Mouse (Mus musculus) embryonic facial prominence, embryonic 15.5 days (tissue): Measurements from ENCODE around the gene Vmn1r15. TPM values are rescaled to one million over a fixed set of nuclear protein-coding genes. Genes with fewer than 3 reads are reported as not detected.

Experiments used
- ATAC-seq: fragments of 200-750 bp; cut with Nextera tagmentation; 2 replicates; pipeline ENCODE4 v1.8.0; 2017; ENCODE audit warnings: low read depth, moderate TSS enrichment; ENCODE audit not compliant: insufficient number of reproducible peaks, low FRiP score, low TSS enrichment
- H3K27ac ChIP-seq: fragments of 300-500 bp; sonication (generic); replicated peaks from 2 replicates; pipeline ENCODE4 v1.5.1; 2015; ENCODE audit warnings: mild to moderate bottlenecking, inconsistent platforms
- H3K27me3 ChIP-seq: fragments of 300-500 bp; sonication (generic); 2 replicates; pipeline ENCODE4 v1.6.1; 2015; ENCODE audit warnings: inconsistent platforms
- H3K36me3 ChIP-seq: fragments of 300-500 bp; sonication (generic); 2 replicates; pipeline ENCODE4 v1.6.1; 2015; ENCODE audit warnings: mild to moderate bottlenecking, inconsistent platforms
- H3K4me1 ChIP-seq: fragments of 300-500 bp; sonication (generic); 2 replicates; pipeline ENCODE4 v1.6.1; 2015; ENCODE audit warnings: inconsistent platforms
- H3K4me2 ChIP-seq: fragments of 300-500 bp; sonication (generic); replicated peaks from 2 replicates; pipeline ENCODE4 v1.6.1; 2015; ENCODE audit warnings: mild to moderate bottlenecking, inconsistent platforms
- H3K4me3 ChIP-seq: fragments of 300-500 bp; sonication (generic); replicated peaks from 2 replicates; pipeline ENCODE4 v1.5.1; 2015; ENCODE audit warnings: mild to moderate bottlenecking, inconsistent platforms
- H3K9ac ChIP-seq: fragments of 300-500 bp; sonication (generic); 2 replicates; pipeline ENCODE4 v1.6.1; 2015; ENCODE audit warnings: inconsistent platforms
- H3K9me3 ChIP-seq: fragments of 300-500 bp; sonication (generic); replicated peaks from 2 replicates; pipeline ENCODE4 v1.6.1; 2016; ENCODE audit warnings: inconsistent platforms
- WGBS: fragments of 180-500 bp; shearing (Covaris S2); methylation state at CpG from one replicate; pipeline ENCODE4 v1.1.7; 2015; 5-methylcytosine and 5-hydroxymethylcytosine counted together
- polyA plus RNA-seq: library from polyadenylated mRNA; unstranded; fragments of >200 nt; fragmentation: Nextera tagmentation; extraction: Ambion mirVana; gene quantifications from 2 replicates; pipeline ENCODE4 v1.2.1, GENCODE M21; 2015

Vmn1r15 gene
- not detected in 2 replicates for polyA plus RNA-seq

- 75% methylated on average over 1 of the region's 1 CpGs for WGBS
- H3K4me1 ChIP-seq, result no peaks in the 10 kb centered on the region
- no peaks in the 10 kb centered on the region for H3K27me3 ChIP-seq
- H3K9ac ChIP-seq, result no peak within 1 kb of the TSS
- H3K27ac ChIP-seq, result no peak within 1 kb of the TSS
- no peak within 1 kb of the TSS for H3K4me3 ChIP-seq
- no peak for ATAC-seq
- H3K36me3 ChIP-seq, result no peaks in the 10 kb centered on the region
- no peaks in the 10 kb centered on the region for H3K9me3 ChIP-seq
- H3K4me2 ChIP-seq, result no peak within 1 kb of the TSS
Observed at GRCm38 (mm10) chr6:57257652-57258051, at the start of gene Vmn1r15. TSS of gene Vmn1r15 (plus strand) at chr6:57257952.

- Histone ChIP-seq H3K4me2 (no peak within 1 kb of the TSS), H3K9ac (no peak within 1 kb of the TSS), H3K4me3 (no peak within 1 kb of the TSS), H3K36me3 (no peaks in the 10 kb centered on the region), H3K9me3 (no peaks in the 10 kb centered on the region), H3K27ac (no peak within 1 kb of the TSS), H3K27me3 (no peaks in the 10 kb centered on the region), H3K4me1 (no peaks in the 10 kb centered on the region)
- ATAC-seq, result no peak
- WGBS, result 87% methylated on average over 3 of the region's 3 CpGs
Observed at GRCm38 (mm10) chr6:57231386-57231785, 26.4 kb upstream of the Vmn1r15 start, which contains the start of gene Vmn1r14. TSS of gene Vmn1r14 (plus strand) at chr6:57231686.

- Histone ChIP-seq H3K4me3 (no peak overlapping the region), H3K27ac (no peak overlapping the region), H3K9me3 (no peaks in the 10 kb centered on the region), H3K4me2 (no peak overlapping the region), H3K4me1 (no peaks in the 10 kb centered on the region), H3K27me3 (no peaks in the 10 kb centered on the region), H3K9ac (no peak overlapping the region), H3K36me3 (no peaks in the 10 kb centered on the region)
- no peak for ATAC-seq
- WGBS, result 87% methylated on average over 2 of the region's 2 CpGs
Observed at GRCm38 (mm10) chr6:57260990-57261389, 3.2 kb downstream of the Vmn1r15 start.

DNA sequence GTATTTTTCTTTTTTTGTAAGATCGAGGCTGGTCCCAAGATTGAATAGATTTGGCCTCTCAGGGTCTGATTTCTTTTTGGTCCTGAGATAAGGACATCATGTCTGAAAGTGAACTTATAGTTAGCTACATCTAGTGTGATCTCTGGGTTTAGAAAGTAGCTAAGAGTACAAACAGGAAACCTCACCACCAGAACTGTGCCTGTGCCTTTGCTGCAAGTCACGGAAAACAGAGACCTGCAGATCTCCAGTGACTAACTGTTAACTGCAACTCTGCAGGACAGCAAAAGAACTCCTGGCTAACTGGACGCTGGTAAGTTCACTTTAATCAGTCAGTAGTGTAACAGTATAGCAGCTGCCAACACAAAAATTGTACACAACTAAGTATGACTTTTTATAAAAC is 14.1 kb downstream of the Vmn1r15 start:
- Histone ChIP-seq H3K4me2 (no peak overlapping the region), H3K27me3 (no peaks in the 10 kb centered on the region), H3K4me1 (no peaks in the 10 kb centered on the region), H3K36me3 (no peaks in the 10 kb centered on the region), H3K27ac (no peak overlapping the region), H3K9me3 (no peaks in the 10 kb centered on the region), H3K4me3 (no peak overlapping the region), H3K9ac (no peak overlapping the region)
- WGBS, result 62% methylated on average over 3 of the region's 3 CpGs
- no peak for ATAC-seq

DNA sequence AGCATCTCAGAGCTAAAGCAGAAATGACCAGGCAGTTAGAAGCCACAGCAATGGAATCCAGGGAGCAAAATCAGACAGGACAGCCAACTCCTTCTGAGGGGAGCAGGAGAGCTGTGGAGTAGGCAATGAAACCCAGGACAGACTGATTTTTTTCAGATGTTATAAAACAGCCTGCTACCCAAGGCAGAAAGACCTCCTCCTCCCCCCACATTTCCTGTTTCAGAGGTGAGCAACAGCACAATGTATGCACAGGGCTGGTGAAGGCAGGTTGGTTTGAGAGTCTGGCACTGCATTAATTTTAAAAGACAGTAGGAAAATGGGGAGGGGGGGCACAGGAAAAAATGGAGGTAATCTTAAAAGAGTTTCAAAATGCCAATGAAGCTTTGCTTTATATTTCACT is 14.8 kb downstream of the Vmn1r15 start:
- no peak overlapping the region for H3K4me2 ChIP-seq
- no peaks in the 10 kb centered on the region for H3K4me1 ChIP-seq
- H3K27me3 ChIP-seq, result no peaks in the 10 kb centered on the region
- H3K4me3 ChIP-seq, result no peak overlapping the region
- no peaks in the 10 kb centered on the region for H3K36me3 ChIP-seq
- no peak overlapping the region for H3K9ac ChIP-seq
- H3K9me3 ChIP-seq, result no peaks in the 10 kb centered on the region
- no peak for ATAC-seq
- H3K27ac ChIP-seq, result no peak overlapping the region

GRCm38 (mm10) chr6:57278952-57279351 is 21.2 kb downstream of the Vmn1r15 start:
- no peak for ATAC-seq
- H3K4me3 ChIP-seq, result no peak overlapping the region
- no peak overlapping the region for H3K4me2 ChIP-seq
- H3K9ac ChIP-seq, result no peak overlapping the region
- H3K4me1 ChIP-seq, result no peaks in the 10 kb centered on the region
- H3K36me3 ChIP-seq, result no peaks in the 10 kb centered on the region
- no peaks in the 10 kb centered on the region for H3K27me3 ChIP-seq
- H3K9me3 ChIP-seq, result no peaks in the 10 kb centered on the region
- no peak overlapping the region for H3K27ac ChIP-seq

Other genes starting within 250 kb of the Vmn1r15 start
- not detected in 2 replicates for gene Vmn1r7, start 232.6 kb upstream of the Vmn1r15 start, polyA plus RNA-seq
- not detected in 2 replicates for gene Vmn1r8, start 225.7 kb upstream of the Vmn1r15 start, polyA plus RNA-seq
- not detected in 2 replicates for gene Vmn1r9, start 191.2 kb upstream of the Vmn1r15 start, polyA plus RNA-seq
- gene Vmn1r10, start 148.5 kb upstream of the Vmn1r15 start, polyA plus RNA-seq, result not detected in 2 replicates
- not detected in 2 replicates for gene Vmn1r11, start 124.5 kb upstream of the Vmn1r15 start, polyA plus RNA-seq
- gene Vmn1r12, start 101.0 kb upstream of the Vmn1r15 start, polyA plus RNA-seq, result not detected in 2 replicates
- gene Vmn1r13, start 54.7 kb upstream of the Vmn1r15 start, polyA plus RNA-seq, result not detected in 2 replicates
- gene Vmn1r14, start 26.3 kb upstream of the Vmn1r15 start, polyA plus RNA-seq, result 0.12 TPM in 1 of 2 replicates, not detected in the other
- gene Vmn1r16, start 71.5 kb downstream of the Vmn1r15 start, polyA plus RNA-seq, result not detected in 2 replicates
- not detected in 2 replicates for gene Vmn1r17, start 105.8 kb downstream of the Vmn1r15 start, polyA plus RNA-seq
- not detected in 2 replicates for gene Vmn1r18, start 137.8 kb downstream of the Vmn1r15 start, polyA plus RNA-seq
- gene Vmn1r19, start 145.8 kb downstream of the Vmn1r15 start, polyA plus RNA-seq, result not detected in 2 replicates
- 0.20 TPM in 1 of 2 replicates, not detected in the other for gene Vmn1r20, start 171.0 kb downstream of the Vmn1r15 start, polyA plus RNA-seq